Mouse (Mus musculus): ENCODE results near the gene Chrna10.
A peak's percentile ranks its signal among the peaks of the same experiment; 100 is the strongest.

Gene Chrna10

GRCm38 (mm10) chr7:102076714-102077296 is 39.8 kb downstream of the Chrna10 start:
- Histone ChIP-seq H3K27me3 (ENCODE audit: insufficient read depth, low read length) (no peaks in the 10 kb centered on the region), H3K36me3 (ENCODE audit: insufficient read depth, low read length) (peaks cover 92% of the 10 kb centered on the region), H3K9me3 (ENCODE audit: low read length) (no peaks in the 10 kb centered on the region), H3K4me3 (replicated peaks; ENCODE audit: low read length) (no peak overlapping the region), H3K4me1 (replicated peaks; ENCODE audit: low read depth, low read length) (no peaks in the 10 kb centered on the region; the same call in none of the 2 replicates)
- TF ChIP-seq POU5F1 (IDR thresholded peaks at IDR 0.05; ENCODE audit: borderline replicate concordance, low read length): no peak
- TF ChIP-seq NANOG (IDR thresholded peaks at IDR 0.05; ENCODE audit: borderline replicate concordance, low read length): no peak
- peak; percentile 59 for TF ChIP-seq CTCF (conservative IDR thresholded peaks at IDR 0.05; ENCODE audit: low read length)

GRCm38 (mm10) chr7:102066363-102066762 is 50.3 kb downstream of the Chrna10 start:
- peaks cover 37% of the 10 kb centered on the region for H3K36me3 ChIP-seq (ENCODE audit: insufficient read depth, low read length)
- TF ChIP-seq NANOG (IDR thresholded peaks at IDR 0.05; ENCODE audit: borderline replicate concordance, low read length): no peak
- TF ChIP-seq POU5F1 (IDR thresholded peaks at IDR 0.05; ENCODE audit: borderline replicate concordance, low read length): no peak
- TF ChIP-seq CTCF (conservative IDR thresholded peaks at IDR 0.05; ENCODE audit: low read length): no peak
- peak overlapping the region; percentile 87 for H3K4me3 ChIP-seq (replicated peaks; ENCODE audit: low read length)

GRCm38 (mm10) chr7:102065046-102065891 is 51.4 kb downstream of the Chrna10 start, which contains the start of the genes Rnf121, Xndc1 and Xntrpc:
TSS of gene Rnf121 (minus strand) at chr7:102065469.
TSS of gene Xndc1 (plus strand) at chr7:102065511.
TSS of gene Xntrpc (plus strand) at chr7:102065713.
- no peaks in the 10 kb centered on the region for H3K27me3 ChIP-seq (ENCODE audit: insufficient read depth, low read length)
- peak within 1 kb of the TSS; percentile 87 for H3K4me3 ChIP-seq (replicated peaks; ENCODE audit: low read length)
- H3K9me3 ChIP-seq (ENCODE audit: low read length): no peaks in the 10 kb centered on the region
- peaks cover 38% of the 10 kb centered on the region for H3K4me1 ChIP-seq (replicated peaks; ENCODE audit: low read depth, low read length)
- peaks cover 29% of the 10 kb centered on the region for H3K36me3 ChIP-seq (ENCODE audit: insufficient read depth, low read length)
- TF ChIP-seq POU5F1 (IDR thresholded peaks at IDR 0.05; ENCODE audit: borderline replicate concordance, low read length) (no peak), CTCF (conservative IDR thresholded peaks at IDR 0.05; ENCODE audit: low read length) (no peak), NANOG (IDR thresholded peaks at IDR 0.05; ENCODE audit: borderline replicate concordance, low read length) (no peak)

More at GRCm38 (mm10) chr7:102066363-102066762, 50.3 kb downstream of the Chrna10 start:
- Histone ChIP-seq H3K9me3 (ENCODE audit: low read length) (no peaks in the 10 kb centered on the region), H3K4me1 (replicated peaks; ENCODE audit: low read depth, low read length) (peaks cover 38% of the 10 kb centered on the region), H3K27me3 (ENCODE audit: insufficient read depth, low read length) (no peaks in the 10 kb centered on the region)

GRCm38 (mm10) chr7:102064655-102065045 is 52.0 kb downstream of the Chrna10 start:
- Histone ChIP-seq H3K4me3 (replicated peaks; ENCODE audit: low read length) (peak overlapping the region; percentile 87), H3K9me3 (ENCODE audit: low read length) (no peaks in the 10 kb centered on the region), H3K36me3 (ENCODE audit: insufficient read depth, low read length) (peaks cover 28% of the 10 kb centered on the region), H3K27me3 (ENCODE audit: insufficient read depth, low read length) (no peaks in the 10 kb centered on the region), H3K4me1 (replicated peaks; ENCODE audit: low read depth, low read length) (peaks cover 38% of the 10 kb centered on the region)
- TF ChIP-seq POU5F1 (IDR thresholded peaks at IDR 0.05; ENCODE audit: borderline replicate concordance, low read length) (no peak), CTCF (conservative IDR thresholded peaks at IDR 0.05; ENCODE audit: low read length) (no peak), NANOG (IDR thresholded peaks at IDR 0.05; ENCODE audit: borderline replicate concordance, low read length) (no peak)

- TF ChIP-seq NANOG (IDR thresholded peaks at IDR 0.05; ENCODE audit: borderline replicate concordance, low read length) (no peak), CTCF (conservative IDR thresholded peaks at IDR 0.05; ENCODE audit: low read length) (no peak), POU5F1 (IDR thresholded peaks at IDR 0.05; ENCODE audit: borderline replicate concordance, low read length) (no peak)
- no peaks in the 10 kb centered on the region for H3K27me3 ChIP-seq (ENCODE audit: insufficient read depth, low read length)
- H3K36me3 ChIP-seq (ENCODE audit: insufficient read depth, low read length): peaks cover 30% of the 10 kb centered on the region
- peaks cover 38% of the 10 kb centered on the region for H3K4me1 ChIP-seq (replicated peaks; ENCODE audit: low read depth, low read length)
- H3K9me3 ChIP-seq (ENCODE audit: low read length): no peaks in the 10 kb centered on the region
- peak overlapping the region; percentile 87 for H3K4me3 ChIP-seq (replicated peaks; ENCODE audit: low read length)
Measured at GRCm38 (mm10) chr7:102063891-102064290, 52.7 kb downstream of the Chrna10 start.

GRCm38 (mm10) chr7:102062203-102062602 is 54.4 kb downstream of the Chrna10 start:
- no peak overlapping the region for H3K4me3 ChIP-seq (replicated peaks; ENCODE audit: low read length)
- H3K36me3 ChIP-seq (ENCODE audit: insufficient read depth, low read length): peaks cover 33% of the 10 kb centered on the region
- H3K9me3 ChIP-seq (ENCODE audit: low read length): no peaks in the 10 kb centered on the region
- TF ChIP-seq NANOG (IDR thresholded peaks at IDR 0.05; ENCODE audit: borderline replicate concordance, low read length) (no peak), CTCF (conservative IDR thresholded peaks at IDR 0.05; ENCODE audit: low read length) (no peak), POU5F1 (IDR thresholded peaks at IDR 0.05; ENCODE audit: borderline replicate concordance, low read length) (no peak)
- peaks cover 36% of the 10 kb centered on the region for H3K4me1 ChIP-seq (replicated peaks; ENCODE audit: low read depth, low read length)
- no peaks in the 10 kb centered on the region for H3K27me3 ChIP-seq (ENCODE audit: insufficient read depth, low read length)

DNA sequence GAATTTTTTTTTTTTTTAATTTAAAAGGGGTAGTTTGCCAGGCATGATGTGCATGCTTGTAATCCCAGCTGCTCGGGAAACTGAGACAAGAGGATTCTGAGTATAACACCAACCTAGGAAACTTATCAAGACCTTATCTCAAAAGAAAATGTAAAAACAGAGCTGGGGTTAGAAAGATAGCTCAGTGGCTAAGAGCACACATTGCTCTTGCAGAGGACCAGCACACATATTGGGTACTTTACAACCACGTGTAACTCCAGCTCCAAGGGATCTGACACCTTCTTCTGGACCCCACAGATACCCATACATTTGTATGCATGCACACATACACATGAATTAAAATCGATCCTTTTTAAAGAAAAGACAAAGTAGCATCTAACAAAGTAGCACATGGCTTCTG is 55.3 kb downstream of the Chrna10 start:
- peaks cover 30% of the 10 kb centered on the region for H3K4me1 ChIP-seq (replicated peaks; ENCODE audit: low read depth, low read length)
- no peaks in the 10 kb centered on the region for H3K9me3 ChIP-seq (ENCODE audit: low read length)
- H3K27me3 ChIP-seq (ENCODE audit: insufficient read depth, low read length): no peaks in the 10 kb centered on the region
- TF ChIP-seq CTCF (conservative IDR thresholded peaks at IDR 0.05; ENCODE audit: low read length) (no peak), NANOG (IDR thresholded peaks at IDR 0.05; ENCODE audit: borderline replicate concordance, low read length) (no peak), POU5F1 (IDR thresholded peaks at IDR 0.05; ENCODE audit: borderline replicate concordance, low read length) (no peak)
- H3K4me3 ChIP-seq (replicated peaks; ENCODE audit: low read length): no peak overlapping the region
- H3K36me3 ChIP-seq (ENCODE audit: insufficient read depth, low read length): peaks cover 40% of the 10 kb centered on the region
